ENCODE assay signal across 19 mouse cellular contexts in genomic region chr14:76824066-76824465, GRCm38 (mm10).
"Had no signal": no experiment of that assay in that cellular context is flagged by ENCODE, and none has a peak within 500 bp of the region (broad histone marks: within the 10 kb centered on the region; RNA-seq: fewer than 3 reads in every experiment).

No protein-coding gene starts in this region.

- H3K9ac ChIP-seq: lung, embryonic 15.5 days; midbrain, embryonic 13.5 days; midbrain, embryonic 15.5 days; neural tube, embryonic 12.5 days had no signal

- H3K27me3 ChIP-seq: lung, embryonic 15.5 days; midbrain, embryonic 13.5 days; midbrain, embryonic 15.5 days; neural tube, embryonic 12.5 days had no signal

- H3K9me3 ChIP-seq: lung, embryonic 15.5 days; megakaryocyte, embryonic 14.5 days; midbrain, embryonic 13.5 days; midbrain, embryonic 15.5 days; neural tube, embryonic 12.5 days had no signal

- H3K27ac ChIP-seq: lung, embryonic 15.5 days; macrophage; midbrain, embryonic 13.5 days; midbrain, embryonic 15.5 days; neural tube, embryonic 12.5 days had no signal

- H3K4me1 ChIP-seq: midbrain, embryonic 15.5 days had no signal

- ATAC-seq: lung, postnatal 0 days; midbrain, embryonic 13.5 days; midbrain, embryonic 15.5 days had no signal

- DNase-seq: lung, adult 2 months; lung, postnatal 14 days; lung, postnatal 36 days; retina, postnatal 1 day; right cerebral cortex, adult 18-20 months; right cerebral cortex, postnatal 25 days; right cerebral cortex, postnatal 4 days; spleen, adult 18-20 months; thymus, adult 18-20 months; thymus, postnatal 25 days; thymus, postnatal 4 days had no signal

- H3K4me2 ChIP-seq: lung, embryonic 15.5 days; midbrain, embryonic 11.5 days; midbrain, embryonic 13.5 days; midbrain, embryonic 15.5 days; neural tube, embryonic 12.5 days had no signal

- H3K4me3 ChIP-seq: lung, embryonic 15.5 days; megakaryocyte, embryonic 14.5 days; midbrain, embryonic 13.5 days; midbrain, embryonic 15.5 days; neural tube, embryonic 12.5 days had no signal

- H3K36me3 ChIP-seq: lung, embryonic 15.5 days; midbrain, embryonic 13.5 days; midbrain, embryonic 15.5 days; neural tube, embryonic 12.5 days had no signal
